Mouse (Mus musculus): Measurements from ENCODE around the gene Hebp2. TPM values are rescaled to one million over a fixed set of nuclear protein-coding genes. Genes with fewer than 3 reads are reported as not detected.
"Not testable (repeated sequence)": the region's sequence is repeated elsewhere in the genome, so short reads cannot be mapped to it uniquely, and the experiment has no call there.

The Hebp2 gene
- 1 to 10 TPM; 3.6 to 7.0 (median 5.8) TPM for total RNA-seq (2022)

GRCm38 (mm10) chr10:18545813-18546235, at the start of gene Hebp2:
Gene Hebp2 (minus strand): TSS chr10:18546076.
- peak; percentile 33 for DNase-seq

GRCm38 (mm10) chr10:18589455-18589854, 43.6 kb upstream of the Hebp2 start:
- no peak for DNase-seq

GRCm38 (mm10) chr10:18584188-18584587, 38.3 kb upstream of the Hebp2 start:
- DNase-seq, result no peak

- DNase-seq, result no peak
These were observed 26.7 kb upstream of the Hebp2 start for GRCm38 (mm10) chr10:18572581-18572980.

- no peak for DNase-seq
These were observed 17.1 kb upstream of the Hebp2 start for GRCm38 (mm10) chr10:18562940-18563339.

GRCm38 (mm10) chr10:18561445-18561844, 15.6 kb upstream of the Hebp2 start:
- no peak for DNase-seq

GRCm38 (mm10) chr10:18559076-18559475, 13.2 kb upstream of the Hebp2 start:
- not testable (repeated sequence) for DNase-seq

- no peak for DNase-seq
These were observed 3.7 kb upstream of the Hebp2 start for GRCm38 (mm10) chr10:18549321-18550216.

GRCm38 (mm10) chr10:18547381-18547780, 1.5 kb upstream of the Hebp2 start:
- no peak for DNase-seq

- DNase-seq, result no peak
These were observed 567 bp downstream of the Hebp2 start for GRCm38 (mm10) chr10:18545309-18545708.

- no peak for DNase-seq
These were observed 9.0 kb downstream of the Hebp2 start for GRCm38 (mm10) chr10:18536889-18537288.

GRCm38 (mm10) chr10:18532293-18532692, 13.6 kb downstream of the Hebp2 start:
- DNase-seq, result no peak

- no peak for DNase-seq
These were observed 15.7 kb downstream of the Hebp2 start for GRCm38 (mm10) chr10:18530161-18530560.

- no peak for DNase-seq
These were observed 16.7 kb downstream of the Hebp2 start for GRCm38 (mm10) chr10:18529177-18529576.

- DNase-seq, result no peak
These were observed 17.4 kb downstream of the Hebp2 start for GRCm38 (mm10) chr10:18528475-18528874.

- DNase-seq, result no peak
These were observed 18.1 kb downstream of the Hebp2 start for GRCm38 (mm10) chr10:18527766-18528165.

- DNase-seq, result no peak
These were observed 18.8 kb downstream of the Hebp2 start for GRCm38 (mm10) chr10:18526851-18527675.

- no peak for DNase-seq
These were observed 19.6 kb downstream of the Hebp2 start for GRCm38 (mm10) chr10:18526184-18526850.

GRCm38 (mm10) chr10:18525726-18526125, 20.1 kb downstream of the Hebp2 start:
- no peak for DNase-seq

GRCm38 (mm10) chr10:18525311-18525710, 20.6 kb downstream of the Hebp2 start:
- DNase-seq, result no peak

- DNase-seq, result no peak
These were observed 23.3 kb downstream of the Hebp2 start for GRCm38 (mm10) chr10:18522556-18522955.

GRCm38 (mm10) chr10:18511496-18511895, 34.4 kb downstream of the Hebp2 start:
- DNase-seq, result no peak

GRCm38 (mm10) chr10:18510663-18511062, 35.2 kb downstream of the Hebp2 start:
- no peak for DNase-seq

Measured in adrenal gland, adult 8-10 months (tissue).